Mouse (Mus musculus) inflammation-experienced regulatory T-cells, adult 16 weeks (primary cell): Measurements from ENCODE around the gene Slc51a. TPM values are rescaled to one million over a fixed set of nuclear protein-coding genes. Genes with fewer than 3 reads are reported as not detected.

Source experiments
- polyA plus RNA-seq: library from polyadenylated mRNA; unstranded; fragments of 100-300 nt; shearing (Covaris generic); gene quantifications from one replicate; pipeline ENCODE4 v1.2.1, GENCODE M21; 2017

Gene Slc51a
- polyA plus RNA-seq, result not detected

GRCm38 (mm10) chr16:32487234-32488111 lies at the start of gene Slc51a:
Gene Slc51a, minus strand, starts transcription at chr16:32487879.

GRCm38 (mm10) chr16:32495965-32496364 lies 8.3 kb upstream of the Slc51a start, which contains the start of gene Zdhhc19:
Gene Zdhhc19, plus strand, starts transcription at chr16:32496265.

GRCm38 (mm10) chr16:32430474-32431046 lies 57.1 kb downstream of the Slc51a start, which contains the start of gene Pcyt1a:
Gene Pcyt1a, plus strand, starts transcription at chr16:32430921.

Other genes starting within 250 kb of the Slc51a start
- gene Fbxo45, start 240.7 kb downstream of the Slc51a start, polyA plus RNA-seq, result 3.0 TPM
- 22.0 TPM for gene Wdr53, start 240.7 kb downstream of the Slc51a start, polyA plus RNA-seq
- not detected for gene Smco1, start 216.4 kb downstream of the Slc51a start, polyA plus RNA-seq
- 20.1 TPM for gene Rnf168, start 210.4 kb downstream of the Slc51a start, polyA plus RNA-seq
- 37.2 TPM for gene Ubxn7, start 155.6 kb downstream of the Slc51a start, polyA plus RNA-seq
- not detected for gene Tm4sf19, start 87.4 kb downstream of the Slc51a start, polyA plus RNA-seq
- gene Tctex1d2, start 68.2 kb downstream of the Slc51a start, polyA plus RNA-seq, result 4.2 TPM
- 17.4 TPM for gene Pcyt1a, start 57.0 kb downstream of the Slc51a start, polyA plus RNA-seq
- not detected for gene Zdhhc19, start 8.4 kb upstream of the Slc51a start, polyA plus RNA-seq
- 39.1 TPM for gene Tfrc, start 121.0 kb upstream of the Slc51a start, polyA plus RNA-seq
- 18.7 TPM for gene Tnk2, start 156.0 kb upstream of the Slc51a start, polyA plus RNA-seq
- gene Muc4, start 248.0 kb upstream of the Slc51a start, polyA plus RNA-seq, result 0.04 TPM